Mouse (Mus musculus) adrenal gland, adult 2 months (tissue): ENCODE measurements around the gene Tradd. TPM values are rescaled to one million over a fixed set of nuclear protein-coding genes. Genes with fewer than 3 reads are reported as not detected.

Experiments used
- DNase-seq: peaks from one replicate; pipeline ENCODE4 v3.0.0; 2021
- long read RNA-seq: library from polyadenylated mRNA; stranded (forward); transcript quantifications from one replicate; pipeline ENCODE4 v2.0.0, GENCODE M21; 2021
- polyA plus RNA-seq: library from polyadenylated mRNA; depleted of rRNA; stranded (reverse); fragments of >200 nt; gene quantifications from 2 replicates; pipeline ENCODE4 v1.2.3, GENCODE M21; 2012; rRNA removed
- total RNA-seq, 2 experiments: library from RNA; stranded (reverse); gene quantifications; 2 replicates each; pipeline ENCODE4 v1.2.3; 2021

Tradd gene
- total RNA-seq, result 10 to 100 TPM; 11.7 to 12.4 TPM
- 26.3 and 26.5 TPM in 2 replicates for polyA plus RNA-seq
- long read RNA-seq, transcript Tradd-201 (5 exons, 1,689 nt), result major isoform, 23 of 27 reads
- long read RNA-seq, partial matches to known transcripts, result 1 of 27 reads
- long read RNA-seq, other reads (novel, unspliced or antisense), result 3 of 27 reads

GRCm38 (mm10) chr8:105264024-105264982, at the start of gene Tradd, which contains the start of gene Fbxl8:
Gene Tradd (minus strand): TSS chr8:105264609.
Gene Fbxl8 (plus strand): TSS chr8:105264648.
- DNase-seq, result peak; percentile 90

GRCm38 (mm10) chr8:105313622-105314402, 49.4 kb upstream of the Tradd start:
- DNase-seq, result no peak

- no peak for DNase-seq
These were observed 48.6 kb upstream of the Tradd start for GRCm38 (mm10) chr8:105312891-105313481.

GRCm38 (mm10) chr8:105311718-105312117, 47.3 kb upstream of the Tradd start:
- no peak for DNase-seq

GRCm38 (mm10) chr8:105310118-105310517, 45.7 kb upstream of the Tradd start:
- no peak for DNase-seq

GRCm38 (mm10) chr8:105309142-105309847, 44.9 kb upstream of the Tradd start:
- DNase-seq, result no peak

GRCm38 (mm10) chr8:105308428-105308827, 44.0 kb upstream of the Tradd start:
- no peak for DNase-seq

- DNase-seq, result no peak
These were observed 43.3 kb upstream of the Tradd start for GRCm38 (mm10) chr8:105307670-105308069.

GRCm38 (mm10) chr8:105306146-105306691, 41.8 kb upstream of the Tradd start:
- DNase-seq, result no peak

GRCm38 (mm10) chr8:105305211-105306145, 41.1 kb upstream of the Tradd start, which contains the start of gene Elmo3:
Gene Elmo3 (plus strand): TSS chr8:105305601.
- peak; percentile 82 for DNase-seq

- no peak for DNase-seq
These were observed 40.2 kb upstream of the Tradd start for GRCm38 (mm10) chr8:105304325-105305210.

- DNase-seq, result no peak
These were observed 39.5 kb upstream of the Tradd start for GRCm38 (mm10) chr8:105303874-105304273.

GRCm38 (mm10) chr8:105303396-105303795, 39.0 kb upstream of the Tradd start:
- no peak for DNase-seq

GRCm38 (mm10) chr8:105299962-105300361, 35.6 kb upstream of the Tradd start:
- no peak for DNase-seq

GRCm38 (mm10) chr8:105298351-105299252, 34.2 kb upstream of the Tradd start:
- DNase-seq, result no peak

GRCm38 (mm10) chr8:105297511-105298192, 33.2 kb upstream of the Tradd start, which contains the start of gene E2f4:
Gene E2f4 (plus strand): TSS chr8:105297663.
- DNase-seq, result peak; percentile 96
